Mouse (Mus musculus) heart, adult 10 weeks (tissue): ENCODE results near the gene Itpr2. TPM values are rescaled to one million over a fixed set of nuclear protein-coding genes. Genes with fewer than 3 reads are reported as not detected.

Experiments
- polyA plus RNA-seq: library from polyadenylated mRNA; stranded (reverse); fragments of 350-450 nt; fragmentation: Illumina TruSeq; extraction: RNeasy Lipid Tissue Mini Kit (QIAGEN cat#74804); gene quantifications from one replicate; pipeline ENCODE4 v1.2.3, GENCODE M21; 2014; ENCODE audit warnings: low read depth, low replicate concordance

Gene Itpr2
- polyA plus RNA-seq, result 7.9 TPM

DNA sequence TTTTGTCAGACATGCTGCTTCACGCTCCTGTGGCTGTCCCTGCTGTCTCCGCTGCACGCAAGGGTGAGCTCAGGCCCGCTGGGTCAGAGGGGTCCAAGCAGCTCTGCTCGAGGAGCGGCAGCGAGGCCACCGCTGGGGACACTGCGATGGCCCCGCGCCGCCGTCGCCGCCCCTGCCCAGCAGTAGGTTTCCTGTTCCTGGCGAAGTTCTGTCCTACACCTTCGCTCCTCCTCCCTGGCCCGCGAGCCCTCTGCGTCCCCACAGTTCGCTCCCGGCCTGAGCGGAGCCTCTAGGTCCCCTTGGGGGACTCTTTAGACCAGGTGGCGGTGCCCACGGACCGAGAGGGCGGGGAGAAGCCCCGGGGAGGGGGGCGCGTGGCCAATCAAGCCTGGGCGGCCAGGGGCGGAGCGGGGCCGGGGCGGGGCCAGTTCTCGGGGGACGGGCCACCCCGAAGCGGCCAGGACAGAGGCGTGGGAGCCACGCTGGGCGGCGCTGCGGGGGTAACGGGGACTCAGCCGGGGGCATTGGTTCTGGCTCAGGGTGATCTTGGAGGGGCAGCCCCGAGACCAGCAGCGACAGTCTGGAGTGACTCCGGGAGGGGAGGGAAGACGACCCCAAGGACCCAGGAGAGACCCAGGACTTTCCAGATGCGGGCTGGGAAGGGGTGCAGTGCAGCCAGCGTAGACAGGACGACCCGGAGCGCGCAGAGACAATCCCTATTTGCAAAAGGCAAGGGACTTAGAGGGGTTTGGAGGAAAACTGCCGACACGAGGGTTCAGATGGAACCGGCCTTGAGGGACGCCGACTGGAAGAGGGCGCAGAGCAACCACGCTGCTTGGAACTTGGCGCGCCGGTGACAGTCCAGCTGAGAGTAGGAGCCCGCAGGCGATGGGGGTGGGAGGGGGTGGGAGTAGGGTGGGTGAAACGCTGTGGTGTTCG is at the start of gene Itpr2:
Gene Itpr2 (minus strand): TSS at position 358 of the 939 bp plus-strand sequence.

Other genes starting within 250 kb of the Itpr2 start
- 81.0 TPM for gene Fgfr1op2, start 75.0 kb upstream of the Itpr2 start, polyA plus RNA-seq
- gene Ints13, start 75.6 kb upstream of the Itpr2 start, polyA plus RNA-seq, result 32.0 TPM
- gene Med21, start 140.3 kb upstream of the Itpr2 start, polyA plus RNA-seq, result 79.5 TPM
- 17.0 TPM for gene Tm7sf3, start 140.6 kb upstream of the Itpr2 start, polyA plus RNA-seq
- 12.9 TPM for gene Stk38l, start 222.8 kb upstream of the Itpr2 start, polyA plus RNA-seq